Mouse (Mus musculus) intestine, embryonic 16.5 days (tissue): ENCODE measurements around the gene Kcnrg. TPM values are rescaled to one million over a fixed set of nuclear protein-coding genes. Genes with fewer than 3 reads are reported as not detected.

ENCODE experiments used
- ATAC-seq: fragments of 200-750 bp; cut with Nextera tagmentation; 2 replicates; pipeline ENCODE4 v1.8.0; 2017; ENCODE audit warnings: moderate TSS enrichment, moderate library complexity
- H3K27ac ChIP-seq: fragments of 300-500 bp; sonication (generic); 2 replicates; pipeline ENCODE4 v1.5.1; 2014; ENCODE audit warnings: mild to moderate bottlenecking, low read length
- H3K27me3 ChIP-seq: fragments of 300-500 bp; sonication (generic); replicated peaks from 2 replicates; pipeline ENCODE4 v1.6.1; 2014; ENCODE audit warnings: low read length, control low read depth, mixed read lengths; ENCODE audit not compliant: control insufficient read depth, insufficient read depth
- H3K36me3 ChIP-seq: fragments of 300-500 bp; sonication (generic); 2 replicates; pipeline ENCODE4 v1.6.1; 2014; ENCODE audit warnings: low read length, control low read depth; ENCODE audit not compliant: control insufficient read depth, insufficient read depth
- H3K4me1 ChIP-seq: fragments of 300-500 bp; sonication (generic); 2 replicates; pipeline ENCODE4 v1.6.1; 2014; ENCODE audit warnings: low read length, control low read depth, mixed read lengths; ENCODE audit not compliant: control insufficient read depth, insufficient read depth
- H3K4me2 ChIP-seq: fragments of 300-500 bp; sonication (generic); 2 replicates; pipeline ENCODE4 v1.6.1; 2014; ENCODE audit warnings: low read depth, low read length, control low read depth
- H3K4me3 ChIP-seq: fragments of 300-500 bp; sonication (generic); 2 replicates; pipeline ENCODE4 v1.5.1; 2014; ENCODE audit warnings: mild to moderate bottlenecking, low read length
- H3K9ac ChIP-seq: fragments of 300-500 bp; sonication (generic); 2 replicates; pipeline ENCODE4 v1.6.1; 2014; ENCODE audit warnings: low read depth, low read length
- H3K9me3 ChIP-seq: fragments of 300-500 bp; sonication (generic); 2 replicates; pipeline ENCODE4 v1.6.1; 2016; ENCODE audit warnings: low read length, control low read depth; ENCODE audit not compliant: control insufficient read depth
- WGBS: fragments of 180-500 bp; shearing (Covaris S2); extraction: QIAGEN DNeasy Blood & Tissue Kit; methylation state at CpG from one replicate; pipeline ENCODE4 v1.1.7; 2014; 5-methylcytosine and 5-hydroxymethylcytosine counted together
- polyA plus RNA-seq: library from polyadenylated mRNA; unstranded; fragments of >200 nt; fragmentation: Nextera tagmentation; extraction: Ambion mirVana; gene quantifications from 2 replicates; pipeline ENCODE4 v1.2.1, GENCODE M21; 2015

Gene Kcnrg
- polyA plus RNA-seq, 1 experiment from 2014 or later = 0.44 TPM

DNA sequence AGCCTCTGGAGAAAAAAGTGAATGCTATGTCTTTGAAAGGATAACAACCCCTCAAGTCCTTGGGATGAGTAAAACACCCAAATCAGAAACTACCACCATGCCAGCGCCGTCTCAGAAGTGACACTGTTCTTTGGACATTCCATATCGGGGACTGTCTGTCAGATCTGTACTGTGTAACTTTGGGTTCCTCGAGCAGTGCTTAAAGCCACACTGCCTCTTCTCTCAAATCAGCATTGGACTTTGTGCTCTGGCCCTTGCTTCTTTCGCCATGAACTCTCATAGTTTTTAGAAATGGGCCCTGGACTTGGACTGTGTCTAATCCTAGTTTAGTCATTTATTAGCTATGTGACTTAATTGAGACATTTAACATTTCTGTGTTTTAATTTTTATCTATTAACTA is 4.5 kb downstream of the Kcnrg start:
- Histone ChIP-seq H3K36me3 (no peaks in the 10 kb centered on the region), H3K27ac (no peak overlapping the region)
- ATAC-seq = no peak

DNA sequence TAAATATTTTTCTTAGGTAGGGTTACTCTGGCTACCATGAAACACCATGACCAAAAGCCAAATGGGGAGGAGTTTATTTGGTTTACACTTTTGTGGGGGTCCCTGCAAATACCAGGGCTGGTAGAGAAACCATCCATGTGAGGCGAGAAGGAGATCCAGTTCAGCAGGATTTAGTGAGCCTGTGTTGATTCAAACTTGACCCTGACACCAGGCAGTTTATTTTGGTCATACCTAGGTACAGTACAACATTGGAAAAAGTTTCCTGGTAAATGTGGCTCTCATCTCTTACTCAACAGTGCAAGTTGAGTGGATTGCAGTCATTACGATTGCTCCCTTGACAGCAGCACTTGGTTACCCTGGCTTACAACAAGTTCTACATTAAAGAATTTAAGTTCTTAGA is 6.1 kb downstream of the Kcnrg start:
- 94% methylated on average over 2 of the region's 2 CpGs for WGBS
- no peaks in the 10 kb centered on the region for H3K27me3 ChIP-seq
- H3K9ac ChIP-seq = no peak overlapping the region
- H3K9me3 ChIP-seq = no peaks in the 10 kb centered on the region
- ATAC-seq = no peak
- no peak overlapping the region for H3K27ac ChIP-seq
- H3K4me3 ChIP-seq = no peak overlapping the region
- H3K36me3 ChIP-seq = no peaks in the 10 kb centered on the region
- no peak overlapping the region for H3K4me2 ChIP-seq
- no peaks in the 10 kb centered on the region for H3K4me1 ChIP-seq

More for the DNA sequence above, 4.5 kb downstream of the Kcnrg start:
- 76% methylated on average over 5 of the region's 5 CpGs for WGBS
- Histone ChIP-seq H3K4me3 (no peak overlapping the region), H3K9me3 (no peaks in the 10 kb centered on the region), H3K4me2 (no peak overlapping the region), H3K9ac (no peak overlapping the region), H3K27me3 (no peaks in the 10 kb centered on the region), H3K4me1 (no peaks in the 10 kb centered on the region)

DNA sequence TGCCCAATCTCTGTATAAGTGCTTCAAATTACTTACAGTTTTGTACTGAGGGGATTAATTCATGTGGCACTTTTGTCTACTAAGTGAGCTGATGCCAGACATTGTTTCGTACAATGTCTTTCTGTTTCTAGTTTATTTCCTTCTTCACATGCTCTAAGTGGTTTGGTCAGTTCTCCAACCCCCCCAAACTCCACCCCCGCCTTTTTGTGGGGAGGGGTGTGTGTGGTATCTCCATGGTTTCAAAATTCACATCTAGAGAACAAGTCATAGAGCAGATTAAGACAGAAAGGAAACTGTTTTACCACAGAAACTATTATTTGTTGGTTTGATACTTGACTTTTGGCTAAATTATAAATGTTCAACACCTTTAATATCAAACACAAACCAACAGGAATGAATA is 13.1 kb downstream of the Kcnrg start:
- no peaks in the 10 kb centered on the region for H3K9me3 ChIP-seq
- no peaks in the 10 kb centered on the region; the same call in 1 of the 2 replicates for H3K36me3 ChIP-seq
- H3K4me2 ChIP-seq = no peak overlapping the region
- no peaks in the 10 kb centered on the region for H3K27me3 ChIP-seq
- H3K27ac ChIP-seq = no peak overlapping the region
- no peak for ATAC-seq
- H3K4me3 ChIP-seq = no peak overlapping the region
- H3K4me1 ChIP-seq = no peaks in the 10 kb centered on the region
- 86% methylated on average over 2 of the region's 2 CpGs for WGBS
- no peak overlapping the region for H3K9ac ChIP-seq

DNA sequence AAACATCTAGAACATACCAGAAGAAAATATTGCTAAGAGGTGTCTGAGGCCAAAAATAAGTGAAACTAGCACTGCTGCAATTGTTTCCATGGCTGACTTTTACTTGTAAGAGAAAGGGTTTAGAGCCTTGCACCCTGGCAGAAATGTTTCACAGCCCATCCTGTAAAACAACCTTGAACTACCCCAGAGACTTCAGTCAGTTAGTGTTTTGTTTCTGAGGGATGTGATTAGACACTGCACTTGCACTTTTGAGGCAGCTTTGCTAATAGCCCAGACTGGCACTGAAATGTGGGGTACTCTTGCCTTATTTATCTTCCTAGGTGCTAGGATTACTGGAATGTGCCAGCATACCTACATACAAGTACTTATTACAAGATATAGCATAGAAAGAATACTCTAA is 28.7 kb downstream of the Kcnrg start:
- Histone ChIP-seq H3K4me1 (no peaks in the 10 kb centered on the region), H3K36me3 (no peaks in the 10 kb centered on the region), H3K9ac (no peak overlapping the region), H3K27ac (no peak overlapping the region), H3K9me3 (no peaks in the 10 kb centered on the region), H3K27me3 (no peaks in the 10 kb centered on the region), H3K4me2 (no peak overlapping the region), H3K4me3 (no peak overlapping the region)
- ATAC-seq = no peak

DNA sequence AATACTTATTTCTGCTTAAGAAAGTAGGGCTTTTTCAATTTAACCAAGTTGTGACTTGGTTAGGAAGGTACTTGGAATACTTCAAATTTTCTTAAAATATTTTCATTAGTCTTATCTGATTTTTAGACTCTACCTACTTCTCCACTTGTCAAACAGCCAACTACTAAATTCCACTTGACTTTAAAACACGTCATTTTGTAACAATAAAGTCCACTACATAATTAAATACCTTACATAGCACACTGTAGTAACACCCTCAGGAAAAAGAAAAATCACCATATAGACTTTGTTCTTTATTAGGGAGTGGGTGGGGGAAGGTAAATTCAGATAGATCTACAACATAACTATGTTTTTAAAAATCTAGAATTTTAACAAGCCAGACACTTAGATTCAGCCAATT is 35.4 kb downstream of the Kcnrg start:
- 55% methylated on average over 1 of the region's 1 CpGs for WGBS
- H3K27ac ChIP-seq = no peak overlapping the region
- ATAC-seq = no peak

DNA sequence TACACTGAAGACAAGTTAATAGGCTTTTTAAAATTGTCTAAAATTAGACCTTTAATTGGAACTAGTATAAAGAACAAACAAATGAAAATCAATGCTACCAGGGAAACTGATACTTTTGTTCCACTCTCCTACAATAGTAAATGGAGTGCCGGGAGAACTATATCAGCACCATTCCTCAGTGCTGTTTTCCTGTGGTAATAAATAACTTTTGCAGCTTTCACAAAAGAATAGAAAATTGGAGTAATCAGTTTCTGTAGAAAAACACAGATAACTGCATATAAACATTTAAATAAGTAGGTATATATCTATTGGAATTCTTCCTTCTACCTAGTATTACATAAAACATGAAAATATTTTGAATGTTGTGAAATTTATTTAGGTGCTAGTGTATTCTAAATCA is 38.3 kb downstream of the Kcnrg start:
- H3K36me3 ChIP-seq = no peaks in the 10 kb centered on the region
- no peaks in the 10 kb centered on the region for H3K27me3 ChIP-seq
- no peak overlapping the region for H3K4me2 ChIP-seq
- H3K9me3 ChIP-seq = no peaks in the 10 kb centered on the region
- H3K4me1 ChIP-seq = peaks cover 4% of the 10 kb centered on the region; the same call in 1 of the 2 replicates
- no peak for ATAC-seq
- no peak overlapping the region for H3K27ac ChIP-seq
- no peak overlapping the region for H3K4me3 ChIP-seq
- H3K9ac ChIP-seq = no peak overlapping the region
- WGBS = 41% methylated on average over 1 of the region's 1 CpGs

More for the DNA sequence above, 35.4 kb downstream of the Kcnrg start:
- no peak overlapping the region for H3K4me3 ChIP-seq
- H3K27me3 ChIP-seq = no peaks in the 10 kb centered on the region
- no peak overlapping the region for H3K9ac ChIP-seq
- H3K9me3 ChIP-seq = no peaks in the 10 kb centered on the region
- no peaks in the 10 kb centered on the region for H3K36me3 ChIP-seq
- H3K4me2 ChIP-seq = no peak overlapping the region
- H3K4me1 ChIP-seq = no peaks in the 10 kb centered on the region

DNA sequence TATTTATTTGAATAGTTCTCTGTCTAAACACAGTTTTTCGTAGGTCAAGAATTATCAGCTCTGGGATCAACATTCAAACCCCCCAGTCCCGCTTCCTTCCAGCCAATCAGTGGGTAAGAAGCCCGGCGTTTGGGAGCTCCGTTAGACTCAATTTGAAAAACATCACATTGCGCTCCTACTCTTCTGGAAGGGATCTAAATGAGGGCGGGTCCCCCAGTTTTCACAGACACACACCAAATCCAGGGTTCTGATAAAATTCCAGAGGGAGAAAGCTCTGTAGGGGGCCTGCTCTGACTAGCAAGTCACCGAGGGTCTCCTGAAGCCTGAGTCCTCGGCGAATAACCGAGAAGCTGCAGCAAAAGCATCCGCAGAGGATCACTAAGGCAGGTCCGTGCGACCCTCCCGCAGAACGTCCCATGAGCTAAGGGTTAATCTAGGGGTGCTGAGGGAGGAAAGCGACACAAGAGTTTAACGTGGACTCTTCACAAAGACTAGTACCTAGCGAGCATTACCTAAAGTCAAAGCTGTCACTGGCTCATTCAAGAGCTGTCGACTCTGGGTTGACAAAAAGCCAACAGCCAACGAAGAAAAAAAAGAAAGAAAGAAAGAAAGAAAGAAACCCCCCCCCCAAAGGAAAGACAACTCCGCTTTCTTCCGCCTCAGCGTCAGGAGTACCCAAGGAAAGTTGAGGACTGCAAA is 40.1 kb downstream of the Kcnrg start:
- Histone ChIP-seq H3K4me1 (peaks cover 4% of the 10 kb centered on the region; the same call in 1 of the 2 replicates), H3K4me2 (peak overlapping the region; percentile 57), H3K9ac (peak overlapping the region; percentile 94), H3K4me3 (peak overlapping the region; percentile 90), H3K27ac (peak overlapping the region; percentile 96), H3K9me3 (no peaks in the 10 kb centered on the region), H3K27me3 (no peaks in the 10 kb centered on the region), H3K36me3 (no peaks in the 10 kb centered on the region)
- under 1% methylated on average over 24 of the region's 24 CpGs for WGBS
- ATAC-seq = no peak

DNA sequence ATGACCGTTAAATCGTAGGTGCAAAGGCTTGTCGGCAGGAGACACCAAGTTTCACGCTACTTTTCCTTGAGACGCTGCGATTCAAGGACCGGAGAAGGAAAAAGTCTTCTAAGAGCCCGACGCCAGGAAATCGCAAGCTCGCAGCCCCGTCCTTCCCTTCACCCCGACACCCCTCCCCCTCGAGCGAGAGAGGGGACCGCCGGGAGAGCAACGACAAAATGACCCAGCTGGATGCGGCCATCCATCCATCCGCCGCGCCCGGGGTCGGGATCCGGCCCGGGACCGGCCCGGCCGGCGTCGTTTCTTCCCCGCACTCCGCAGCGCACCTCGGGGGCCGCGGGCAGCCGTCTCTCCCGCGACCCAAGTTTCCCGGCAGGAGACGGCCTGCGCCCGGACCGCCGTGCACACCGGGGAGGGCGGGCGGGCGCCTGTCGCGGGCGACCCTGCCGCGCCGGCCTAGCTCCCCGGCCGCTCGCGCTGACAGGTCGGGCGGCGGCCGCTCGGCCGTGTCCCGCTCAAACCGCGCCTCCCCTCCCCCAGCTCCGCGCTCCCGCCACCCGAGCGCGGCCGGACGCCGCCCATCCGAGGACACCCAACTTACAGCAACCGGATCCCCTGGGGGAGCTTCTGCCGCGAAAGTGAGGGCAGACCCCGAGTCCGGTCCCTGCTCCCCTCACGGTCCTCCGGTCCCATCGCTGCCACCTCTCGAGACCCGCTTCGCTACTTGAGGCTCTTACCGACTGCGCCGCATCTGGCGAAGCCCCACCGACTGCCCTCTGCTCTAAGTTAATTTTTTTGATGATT is 40.8 kb downstream of the Kcnrg start:
- WGBS = under 1% methylated on average over 76 of the region's 95 CpGs
- H3K9ac ChIP-seq = peak overlapping the region; percentile 94
- no peaks in the 10 kb centered on the region for H3K36me3 ChIP-seq
- no peaks in the 10 kb centered on the region for H3K27me3 ChIP-seq
- H3K9me3 ChIP-seq = no peaks in the 10 kb centered on the region
- peak overlapping the region; percentile 96 for H3K27ac ChIP-seq
- ATAC-seq = peak; percentile 78
- peak overlapping the region; percentile 57 for H3K4me2 ChIP-seq
- H3K4me1 ChIP-seq = peaks cover 4% of the 10 kb centered on the region; the same call in 1 of the 2 replicates
- peak overlapping the region; percentile 90 for H3K4me3 ChIP-seq

DNA sequence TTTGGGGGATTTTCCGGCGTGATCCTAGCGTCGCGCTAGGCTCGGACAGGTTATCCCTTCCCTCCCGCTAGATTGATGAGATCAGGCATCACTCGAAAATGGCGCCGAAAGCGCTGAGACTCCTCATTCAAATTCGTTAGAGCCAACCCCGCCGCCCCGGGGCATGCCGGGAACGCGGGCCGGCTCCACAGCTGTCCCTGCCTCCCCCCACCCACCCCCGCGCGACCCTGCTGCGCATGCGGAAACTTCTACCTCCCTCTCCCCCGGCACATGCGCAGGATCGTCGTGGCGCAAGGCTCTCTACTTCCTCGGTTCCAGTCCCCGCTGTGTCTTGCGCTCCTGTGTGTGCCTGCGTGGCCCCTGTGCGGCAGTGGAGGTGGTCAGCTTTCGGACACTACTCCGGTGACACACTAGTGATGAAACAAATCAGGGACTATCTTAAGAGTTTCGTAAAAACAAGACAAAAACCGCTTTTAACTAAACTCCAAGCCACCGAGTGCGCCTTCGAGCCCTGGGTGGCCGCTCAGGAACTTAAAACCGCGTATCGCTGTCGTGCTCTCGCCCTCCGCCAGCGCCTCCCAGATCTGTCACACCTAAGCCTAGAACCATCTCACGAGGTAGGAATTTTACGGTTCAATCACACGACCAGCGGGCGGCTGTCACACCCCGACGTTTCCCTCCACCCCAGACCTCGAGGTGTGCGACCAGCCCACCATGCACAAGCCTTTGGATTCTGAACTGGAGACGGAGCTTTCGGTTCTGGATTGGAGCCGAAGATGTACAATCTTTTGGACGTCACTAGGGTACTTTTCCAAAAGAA is 41.6 kb downstream of the Kcnrg start:
- Histone ChIP-seq H3K9me3 (no peaks in the 10 kb centered on the region), H3K4me2 (peak overlapping the region; percentile 58), H3K27ac (peak overlapping the region; percentile 96), H3K36me3 (no peaks in the 10 kb centered on the region), H3K27me3 (no peaks in the 10 kb centered on the region), H3K4me1 (peaks cover 4% of the 10 kb centered on the region; the same call in 1 of the 2 replicates), H3K4me3 (peak overlapping the region; percentile 90), H3K9ac (peak overlapping the region; percentile 94)
- peak; percentile 94 for ATAC-seq
- 2% methylated on average over 62 of the region's 62 CpGs for WGBS
